In genomic region chr7:67954591-67955185, GRCm38 (mm10) we compare ENCODE assay signal across 7 mouse cellular contexts. TPM values are rescaled to one million over a fixed set of nuclear protein-coding genes. Genes with fewer than 3 reads are reported as not detected.
DNase-seq lines count a peak whose midpoint lies in the region; ATAC-seq lines count a peak whose summit lies in the region.

No protein-coding gene starts in this region.

- H3K4me3 ChIP-seq in lung, embryonic 15.5 days: peak overlapping the region; percentile 83
- peak overlapping the region; percentile 86 for H3K4me3 ChIP-seq in forebrain, embryonic 14.5 days (ENCODE audit: low read depth, low read length)
- H3K4me3 ChIP-seq in limb, embryonic 15.5 days: peak overlapping the region; percentile 86
- peak overlapping the region; percentile 90 for H3K4me3 ChIP-seq in stomach, embryonic 16.5 days (replicated peaks; ENCODE audit: low read length)

- H3K4me1 ChIP-seq in lung, embryonic 15.5 days: peaks cover 55% of the 10 kb centered on the region
- H3K4me1 ChIP-seq in forebrain, embryonic 14.5 days (ENCODE audit: control insufficient read depth, insufficient read depth, low read length): peaks cover 34% of the 10 kb centered on the region
- peaks cover 37% of the 10 kb centered on the region for H3K4me1 ChIP-seq in limb, embryonic 15.5 days
- peaks cover 45% of the 10 kb centered on the region for H3K4me1 ChIP-seq in stomach, embryonic 16.5 days (ENCODE audit: control insufficient read depth, insufficient read depth, low read length)

- no peaks in the 10 kb centered on the region for H3K36me3 ChIP-seq in lung, embryonic 15.5 days
- no peaks in the 10 kb centered on the region for H3K36me3 ChIP-seq in forebrain, embryonic 14.5 days (ENCODE audit: control insufficient read depth, insufficient read depth, low read length)
- H3K36me3 ChIP-seq in limb, embryonic 15.5 days: no peaks in the 10 kb centered on the region
- H3K36me3 ChIP-seq in stomach, embryonic 16.5 days (ENCODE audit: control insufficient read depth, insufficient read depth, low read length): no peaks in the 10 kb centered on the region

- no peaks in the 10 kb centered on the region for H3K27me3 ChIP-seq in lung, embryonic 15.5 days
- H3K27me3 ChIP-seq in forebrain, embryonic 14.5 days (replicated peaks; ENCODE audit: control insufficient read depth, insufficient read depth, low read length): no peaks in the 10 kb centered on the region
- no peaks in the 10 kb centered on the region for H3K27me3 ChIP-seq in limb, embryonic 15.5 days
- H3K27me3 ChIP-seq in stomach, embryonic 16.5 days (ENCODE audit: control insufficient read depth, insufficient read depth, low read length): no peaks in the 10 kb centered on the region

- H3K9ac ChIP-seq in lung, embryonic 15.5 days: peak overlapping the region; percentile 99
- peak overlapping the region; percentile 95 for H3K9ac ChIP-seq in forebrain, embryonic 14.5 days (ENCODE audit: low read length)
- peak overlapping the region; percentile 95 for H3K9ac ChIP-seq in limb, embryonic 15.5 days
- peak overlapping the region; percentile 95 for H3K9ac ChIP-seq in stomach, embryonic 16.5 days (ENCODE audit: low read length)

- DNase-seq in lung, postnatal 10 days: no peak
- no peak for DNase-seq in forebrain, embryonic 14.5 days (ENCODE audit: low spot score)
- DNase-seq in urinary bladder, postnatal 14 days (ENCODE audit: low spot score): no peak
- DNase-seq in thymus, postnatal 25 days: no peak

- ATAC-seq in lung, embryonic 15.5 days (ENCODE audit: borderline replicate concordance, extremely low read depth, low FRiP score, low TSS enrichment): no peak
- no peak for ATAC-seq in forebrain, embryonic 14.5 days
- no peak for ATAC-seq in limb, embryonic 15.5 days (ENCODE audit: insufficient number of reproducible peaks, low FRiP score, low TSS enrichment, low read depth)
- ATAC-seq in stomach, embryonic 16.5 days (ENCODE audit: insufficient read depth, low FRiP score): no peak

- no peaks in the 10 kb centered on the region for H3K9me3 ChIP-seq in lung, embryonic 15.5 days
- H3K9me3 ChIP-seq in forebrain, embryonic 14.5 days (replicated peaks; ENCODE audit: control insufficient read depth, low read length): no peaks in the 10 kb centered on the region
- H3K9me3 ChIP-seq in limb, embryonic 15.5 days: no peaks in the 10 kb centered on the region
- H3K9me3 ChIP-seq in stomach, embryonic 16.5 days (replicated peaks; ENCODE audit: control insufficient read depth, low read length): no peaks in the 10 kb centered on the region

- H3K4me2 ChIP-seq in lung, embryonic 15.5 days: peak overlapping the region; percentile 91
- H3K4me2 ChIP-seq in forebrain, embryonic 14.5 days (ENCODE audit: low read length): peak overlapping the region; percentile 100
- peak overlapping the region; percentile 78 for H3K4me2 ChIP-seq in limb, embryonic 15.5 days
- H3K4me2 ChIP-seq in stomach, embryonic 16.5 days (ENCODE audit: low read depth, low read length): peak overlapping the region; percentile 98

- peak overlapping the region; percentile 47; the same call in 1 of the 2 replicates for H3K27ac ChIP-seq in lung, embryonic 15.5 days
- no peak overlapping the region for H3K27ac ChIP-seq in forebrain, embryonic 14.5 days (ENCODE audit: low read depth, low read length)
- H3K27ac ChIP-seq in limb, embryonic 15.5 days: peak overlapping the region; percentile 33
- peak overlapping the region; percentile 8; the same call in 1 of the 2 replicates for H3K27ac ChIP-seq in stomach, embryonic 16.5 days (ENCODE audit: low read length)

- 10% methylated on average over 10 of the region's 10 CpGs for WGBS in lung, embryonic 15.5 days
- 4% methylated on average over 10 of the region's 10 CpGs for WGBS in forebrain, embryonic 14.5 days
- WGBS in limb, embryonic 15.5 days: 7% methylated on average over 10 of the region's 10 CpGs
- WGBS in stomach, embryonic 16.5 days: 23% methylated on average over 10 of the region's 10 CpGs

RNA-seq across cellular contexts. Expression of gene Igf1r, which starts 2.1 kb away (rescaled TPM):
- 18.6 and 19.6 TPM in 2 replicates for polyA plus RNA-seq in lung, embryonic 15.5 days (2015; fragmentation: Nextera tagmentation; extraction: Ambion mirVana)
- 16.3 and 19.1 TPM in 2 replicates for polyA plus RNA-seq in forebrain, embryonic 14.5 days (2014; fragmentation: Nextera tagmentation; extraction: Ambion mirVana)
- 22.1 and 26.3 TPM in 2 replicates for polyA plus RNA-seq in limb, embryonic 15.5 days (2015; fragmentation: Nextera tagmentation; extraction: Ambion mirVana)
- 15.0 and 15.4 TPM in 2 replicates for polyA plus RNA-seq in stomach, embryonic 16.5 days (2015; fragmentation: Nextera tagmentation; extraction: Ambion mirVana)
